Comparison of ENCODE assay signal across 16 mouse cellular contexts in the genomic region with DNA sequence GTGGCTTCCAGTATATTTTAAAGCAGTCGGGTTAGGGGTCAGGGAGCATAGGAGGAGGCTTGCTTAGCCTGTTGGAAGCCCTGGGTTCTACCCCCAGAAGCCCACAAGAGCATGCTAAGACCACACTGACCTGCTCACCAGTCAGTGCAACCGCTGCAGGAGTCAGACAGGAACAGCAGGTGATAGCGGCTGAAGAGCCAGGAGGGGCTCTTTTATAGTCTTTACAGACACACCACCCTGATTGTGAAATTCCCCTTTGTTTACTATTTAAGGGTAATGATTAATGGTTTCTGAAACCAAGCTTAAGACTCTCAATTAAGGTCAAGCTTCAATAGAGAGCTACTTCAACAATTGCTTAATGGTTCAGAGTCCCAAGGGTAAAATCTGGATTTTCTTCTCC. TPM values are rescaled to one million over a fixed set of nuclear protein-coding genes. Genes with fewer than 3 reads are reported as not detected.
A peak's percentile ranks its signal among the peaks of the same experiment; 100 is the strongest.
DNase-seq lines count a peak whose midpoint lies in the region; ATAC-seq and TF ChIP-seq lines count a peak whose summit lies in the region.
"Had no signal": no experiment of that assay in that cellular context is flagged by ENCODE, and none has a peak within 500 bp of the region (broad histone marks: within the 10 kb centered on the region; RNA-seq: fewer than 3 reads in every experiment).

Gene S100g (minus strand): TSS at position 217 of the 400 bp plus-strand sequence.

- peak; percentile 39 for DNase-seq in NIH3T3 (ENCODE audit: low read depth)
- DNase-seq in intestine, embryonic 14.5 days (ENCODE audit: low spot score), result no peak
- peak; percentile 15 for DNase-seq in kidney, postnatal 10 days
- no peak for DNase-seq in ovary, postnatal 10 days (ENCODE audit: low spot score)
- no peak for DNase-seq in gastrocnemius, postnatal 36 days
- no peak for DNase-seq in cerebellum, adult 11-12 months
- DNase-seq: cerebellum, adult 11 months; midbrain, embryonic 14.5 days; right cerebral cortex, postnatal 4 days had no signal

- H3K4me1 ChIP-seq in intestine, embryonic 14.5 days (replicated peaks; ENCODE audit: control insufficient read depth, insufficient read depth, low read length), result no peaks in the 10 kb centered on the region
- H3K4me1 ChIP-seq in small intestine, adult 2 months (ENCODE audit: control insufficient read depth, insufficient read depth, insufficient read length, low read length), result peaks cover 3% of the 10 kb centered on the region; the same call in 1 of the 2 replicates
- H3K4me1 ChIP-seq: limb, embryonic 12.5 days had no signal

- H3K27me3 ChIP-seq in intestine, embryonic 14.5 days (replicated peaks; ENCODE audit: control insufficient read depth, insufficient read depth, low read length), result no peaks in the 10 kb centered on the region
- no peaks in the 10 kb centered on the region for H3K27me3 ChIP-seq in small intestine, adult 2 months (ENCODE audit: control insufficient read depth, insufficient read depth, low read length)

- no peak within 1 kb of the TSS for H3K4me2 ChIP-seq in intestine, embryonic 14.5 days (ENCODE audit: low read length)
- H3K4me2 ChIP-seq: limb, embryonic 12.5 days had no signal

- H3K4me3 ChIP-seq in intestine, embryonic 14.5 days (ENCODE audit: low read depth, low read length), result no peak within 1 kb of the TSS
- peak within 1 kb of the TSS; percentile 26; the same call in 1 of the 2 replicates for H3K4me3 ChIP-seq in small intestine, adult 2 months (ENCODE audit: low read depth, low read length)
- H3K4me3 ChIP-seq: erythroblast, embryonic 14.5 days; limb, embryonic 12.5 days had no signal

- no peak within 1 kb of the TSS for H3K27ac ChIP-seq in intestine, embryonic 14.5 days (ENCODE audit: low read depth)
- H3K27ac ChIP-seq in small intestine, adult 2 months (ENCODE audit: insufficient read depth, low read depth, low read length), result no peak within 1 kb of the TSS
- H3K27ac ChIP-seq: limb, embryonic 12.5 days had no signal

- intact Hi-C loops in gastrocnemius, postnatal 36 days (cut with DNase I), result no loop called here

- no peak for TF ChIP-seq CTCF in small intestine, adult 2 months (IDR thresholded peaks at IDR 0.05; ENCODE audit: extremely low read depth, insufficient read length, insufficient replicate concordance, low read depth, low read length)

- no peaks in the 10 kb centered on the region for H3K9me3 ChIP-seq in intestine, embryonic 14.5 days (ENCODE audit: control insufficient read depth, low read length)
- H3K9me3 ChIP-seq: limb, embryonic 12.5 days had no signal

- H3K9ac ChIP-seq in intestine, embryonic 14.5 days (ENCODE audit: low read length), result no peak within 1 kb of the TSS
- H3K9ac ChIP-seq: limb, embryonic 12.5 days had no signal

- 38% methylated on average over 3 of the region's 3 CpGs for WGBS in intestine, embryonic 14.5 days
- 17% methylated on average over 3 of the region's 3 CpGs for WGBS in small intestine, adult 2 months

- no peak for TF ChIP-seq POLR2A in small intestine, adult 2 months (IDR thresholded peaks at IDR 0.05; ENCODE audit: low read depth, low read length)

- ATAC-seq in intestine, embryonic 14.5 days (replicated peaks; ENCODE audit: low FRiP score, low TSS enrichment, low read depth), result peak; percentile 75; the same call in 1 of the 2 replicates

- no peaks in the 10 kb centered on the region for H3K36me3 ChIP-seq in intestine, embryonic 14.5 days (ENCODE audit: control insufficient read depth, insufficient read depth, low read length)
- H3K36me3 ChIP-seq in small intestine, adult 2 months (ENCODE audit: control insufficient read depth, insufficient read depth, low read length), result no peaks in the 10 kb centered on the region
- H3K36me3 ChIP-seq: limb, embryonic 12.5 days had no signal

RNA-seq across cellular contexts. Expression of gene S100g, which starts in this region (rescaled TPM):
- 165 and 210 TPM in 2 replicates for polyA plus RNA-seq in intestine, embryonic 14.5 days (2014; fragmentation: Nextera tagmentation; extraction: Ambion mirVana)
- polyA plus RNA-seq in small intestine, adult 2 months (2012; rRNA removed), result 0.60 and 179 TPM in 2 replicates
- not detected for total RNA-seq in gastrocnemius, postnatal 36 days (2021)
- total RNA-seq: gastrocnemius, postnatal 4 days; left cerebral cortex, adult 18-20 months had no signal
- polyA plus RNA-seq: erythroblast, embryonic 14.5 days; heart, embryonic 14.5 days; hindbrain, embryonic 11.5 days; limb, embryonic 12.5 days had no signal

Comparison
In these comparisons a context has a peak if more than half of its experiments do, and no peak if none do; other contexts are left out.
1. DNase-seq: peak in NIH3T3 (single experiment) and kidney, postnatal 10 days (single experiment); none in intestine, embryonic 14.5 days (single experiment), ovary, postnatal 10 days (single experiment), gastrocnemius, postnatal 36 days (0 of 2) and cerebellum, adult 11-12 months (single experiment).